Mouse (Mus musculus): ENCODE measurements around the gene Mphosph9. TPM values are rescaled to one million over a fixed set of nuclear protein-coding genes. Genes with fewer than 3 reads are reported as not detected.
"Not testable (repeated sequence)": the region's sequence is repeated elsewhere in the genome, so short reads cannot be mapped to it uniquely, and the experiment has no call there.

Mphosph9 gene
- total RNA-seq, 2 experiments from 2014 or later, result 8.7 to 21.2 TPM

GRCm38 (mm10) chr5:124349196-124349595 is 21.4 kb upstream of the Mphosph9 start:
- ATAC-seq (ENCODE audit: poor library complexity, severe bottlenecking), result no peak

GRCm38 (mm10) chr5:124342897-124343296 is 15.1 kb upstream of the Mphosph9 start:
- ATAC-seq (ENCODE audit: poor library complexity, severe bottlenecking), result no peak

DNA sequence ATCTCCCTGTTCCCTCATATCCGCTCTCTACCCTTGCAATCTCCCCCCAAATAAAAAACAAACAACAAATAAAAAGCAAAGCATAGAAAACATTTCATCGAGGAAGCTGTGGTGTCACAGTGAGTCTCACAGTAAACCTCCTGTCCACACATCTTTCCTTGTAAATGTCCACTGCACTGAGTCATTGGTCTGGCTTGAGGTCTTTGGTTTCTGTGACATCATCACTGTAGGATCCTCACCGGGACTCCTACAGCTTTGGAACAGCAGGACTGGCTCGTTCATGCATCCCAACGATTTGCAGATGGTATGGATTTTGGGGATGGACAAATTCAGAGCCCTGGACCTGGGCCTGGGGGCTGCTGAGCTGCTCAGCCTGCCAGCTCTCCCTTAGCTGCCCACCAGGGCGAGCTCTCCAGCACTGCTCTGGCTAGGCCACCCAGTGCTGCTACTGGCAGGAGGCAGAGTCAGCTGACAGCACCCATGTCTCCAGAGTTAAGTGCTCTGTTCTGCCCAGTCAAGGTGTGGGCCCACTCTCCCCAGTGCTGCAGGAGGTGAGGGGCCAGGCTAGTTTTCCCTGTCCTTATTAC is 14.1 kb upstream of the Mphosph9 start:
- ATAC-seq (ENCODE audit: poor library complexity, severe bottlenecking), result not testable (repeated sequence)

GRCm38 (mm10) chr5:124338791-124339190 is 11.0 kb upstream of the Mphosph9 start:
- no peak for ATAC-seq (ENCODE audit: poor library complexity, severe bottlenecking)

GRCm38 (mm10) chr5:124337909-124338308 is 10.1 kb upstream of the Mphosph9 start:
- ATAC-seq (ENCODE audit: poor library complexity, severe bottlenecking), result no peak

DNA sequence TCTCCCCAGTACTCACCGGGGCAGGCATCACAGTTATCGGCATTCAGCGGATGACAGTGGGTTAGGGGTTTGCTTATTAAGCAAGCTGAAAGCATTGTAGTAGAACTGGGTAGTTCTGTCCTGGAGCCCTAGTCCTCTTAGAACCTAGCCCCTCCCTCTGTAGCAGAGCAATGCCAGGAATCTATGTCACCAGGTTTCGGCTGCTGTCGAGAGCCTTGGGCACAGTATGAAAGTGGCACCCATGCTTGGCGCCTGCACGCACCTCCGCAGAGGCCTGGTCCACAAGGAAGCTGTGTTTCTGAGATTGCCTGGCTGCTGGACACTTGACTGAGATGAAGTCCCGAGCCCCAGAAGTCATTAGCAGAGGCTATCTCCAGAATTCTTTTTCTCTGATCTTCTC is 9.3 kb upstream of the Mphosph9 start:
- ATAC-seq (ENCODE audit: poor library complexity, severe bottlenecking), result no peak

GRCm38 (mm10) chr5:124334392-124334791 is 6.6 kb upstream of the Mphosph9 start:
- no peak for ATAC-seq (ENCODE audit: poor library complexity, severe bottlenecking)

DNA sequence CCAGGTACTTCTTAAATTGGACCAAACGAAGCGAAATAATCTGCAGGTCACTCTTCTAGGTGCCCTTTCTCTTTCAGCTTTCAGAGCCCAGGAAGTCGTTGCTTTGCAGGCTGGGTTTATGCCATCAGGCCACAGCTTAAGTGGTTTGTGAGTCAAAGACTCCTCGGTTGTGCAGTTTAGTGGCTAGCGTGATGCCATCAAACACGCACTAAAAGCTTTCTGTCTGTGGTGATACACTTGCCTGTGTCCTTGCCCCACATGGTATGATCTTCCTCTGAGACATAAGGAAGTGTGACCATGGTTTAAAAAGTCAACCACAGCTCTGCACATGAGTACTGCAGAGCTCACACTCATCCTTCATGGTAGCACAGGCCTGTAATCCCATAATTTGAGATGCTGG is 2.3 kb upstream of the Mphosph9 start:
- ATAC-seq (ENCODE audit: poor library complexity, severe bottlenecking), result no peak

- no peak for ATAC-seq (ENCODE audit: poor library complexity, severe bottlenecking)
Measured at GRCm38 (mm10) chr5:124326829-124327228, 943 bp downstream of the Mphosph9 start.

GRCm38 (mm10) chr5:124317648-124318047 is 10.1 kb downstream of the Mphosph9 start:
- ATAC-seq (ENCODE audit: poor library complexity, severe bottlenecking), result no peak

DNA sequence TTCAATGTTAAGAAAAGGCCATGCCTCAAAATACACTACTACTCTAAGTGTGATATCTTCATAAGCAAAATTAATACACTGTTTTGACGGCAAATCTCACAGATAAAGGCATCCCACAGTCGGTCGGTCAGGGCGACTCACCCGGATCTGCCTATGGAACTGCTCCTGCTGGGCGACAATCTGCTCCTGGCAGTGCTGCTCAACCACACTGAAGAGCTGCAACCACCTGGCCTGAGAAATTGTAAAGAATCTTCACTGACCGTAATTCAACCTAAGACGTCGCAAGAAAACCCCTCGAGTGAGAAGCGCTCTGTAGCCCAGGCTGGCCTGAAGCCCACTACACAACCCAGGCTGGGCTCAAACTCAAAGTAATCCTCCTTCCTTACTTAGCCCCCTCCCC is 11.8 kb downstream of the Mphosph9 start:
- ATAC-seq (ENCODE audit: poor library complexity, severe bottlenecking), result no peak

GRCm38 (mm10) chr5:124315498-124315897 is 12.3 kb downstream of the Mphosph9 start:
- no peak for ATAC-seq (ENCODE audit: poor library complexity, severe bottlenecking)

DNA sequence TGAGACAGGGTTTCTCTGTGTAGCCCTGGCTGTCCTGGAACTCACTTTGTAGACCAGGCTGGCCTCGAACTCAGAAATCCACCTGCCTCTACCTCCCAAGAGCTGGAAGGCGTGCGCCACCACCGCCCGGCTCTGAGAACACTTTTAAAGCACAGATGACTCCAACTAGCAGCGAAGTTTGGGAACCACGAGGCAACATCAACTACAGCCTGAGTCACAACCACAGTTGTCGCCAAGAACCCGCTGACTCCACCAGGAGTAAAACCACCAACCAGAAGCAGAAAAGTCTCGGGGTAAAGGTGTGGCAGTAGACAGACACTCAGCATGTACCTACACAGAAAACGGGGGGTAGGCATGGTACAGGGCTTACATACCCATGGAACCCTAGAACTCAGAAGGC is 17.7 kb downstream of the Mphosph9 start:
- no peak for ATAC-seq (ENCODE audit: poor library complexity, severe bottlenecking)

- no peak for ATAC-seq (ENCODE audit: poor library complexity, severe bottlenecking)
Measured at GRCm38 (mm10) chr5:124309155-124309554, 18.6 kb downstream of the Mphosph9 start.

- ATAC-seq (ENCODE audit: poor library complexity, severe bottlenecking), result not testable (repeated sequence)
Measured at GRCm38 (mm10) chr5:124302853-124303252, 24.9 kb downstream of the Mphosph9 start.

DNA sequence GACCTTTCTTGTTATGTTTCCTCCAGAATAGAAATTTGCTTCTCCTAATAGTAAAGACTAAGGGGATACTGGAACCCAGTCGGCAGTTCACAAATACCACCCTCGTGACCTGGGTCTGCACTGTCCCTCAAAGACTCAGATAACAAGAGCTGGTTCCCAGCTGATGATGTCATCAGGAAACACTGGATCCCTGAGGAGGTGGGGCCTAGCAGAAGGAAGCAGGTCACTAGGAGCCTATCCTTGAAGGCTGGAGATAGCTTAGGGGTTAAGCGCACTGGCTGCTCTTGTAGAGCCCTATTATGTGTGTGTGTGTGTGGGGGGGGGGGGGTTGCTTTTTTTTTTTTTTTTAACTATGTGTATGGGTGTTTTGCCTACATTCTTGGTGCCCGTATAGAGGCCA is 27.6 kb downstream of the Mphosph9 start:
- no peak for ATAC-seq (ENCODE audit: poor library complexity, severe bottlenecking)

- ATAC-seq (ENCODE audit: poor library complexity, severe bottlenecking), result not testable (repeated sequence)
Measured at GRCm38 (mm10) chr5:124299307-124299706, 28.5 kb downstream of the Mphosph9 start.

- no peak for ATAC-seq (ENCODE audit: poor library complexity, severe bottlenecking)
Measured at GRCm38 (mm10) chr5:124296475-124296874, 31.3 kb downstream of the Mphosph9 start.

- ATAC-seq (ENCODE audit: poor library complexity, severe bottlenecking), result no peak
Measured at GRCm38 (mm10) chr5:124293967-124294366, 33.8 kb downstream of the Mphosph9 start.

GRCm38 (mm10) chr5:124290216-124290615 is 37.6 kb downstream of the Mphosph9 start:
- no peak for ATAC-seq (ENCODE audit: poor library complexity, severe bottlenecking)

GRCm38 (mm10) chr5:124287616-124288247 is 40.0 kb downstream of the Mphosph9 start:
- no peak for ATAC-seq (ENCODE audit: poor library complexity, severe bottlenecking)

- ATAC-seq (ENCODE audit: poor library complexity, severe bottlenecking), result no peak
Measured at GRCm38 (mm10) chr5:124284330-124284729, 43.4 kb downstream of the Mphosph9 start.

DNA sequence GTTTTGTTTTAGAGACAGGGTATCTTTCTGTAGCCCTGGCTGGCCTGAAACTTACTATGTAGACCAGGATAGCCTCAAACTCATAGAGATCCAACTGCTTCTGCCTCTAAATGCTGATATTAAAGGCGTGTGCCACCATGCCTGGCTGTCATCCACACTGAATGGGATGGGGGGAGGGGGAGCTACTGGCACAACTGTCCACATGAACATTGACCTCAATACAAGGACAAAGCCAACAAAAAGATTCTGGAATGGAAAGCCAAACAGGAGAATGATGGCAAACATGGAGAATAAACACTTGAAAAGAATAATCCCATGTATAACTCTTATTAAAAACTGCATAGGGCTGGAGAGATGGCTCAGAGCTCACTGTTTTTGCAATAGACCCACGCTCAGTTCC is 44.9 kb downstream of the Mphosph9 start:
- ATAC-seq (ENCODE audit: poor library complexity, severe bottlenecking), result no peak
